Mouse (Mus musculus): ENCODE data around the gene Sorcs2. TPM values are rescaled to one million over a fixed set of nuclear protein-coding genes. Genes with fewer than 3 reads are reported as not detected.

Gene Sorcs2
- total and polyA plus RNA-seq, 2 experiments: 0.09 to 0.12 TPM

DNA sequence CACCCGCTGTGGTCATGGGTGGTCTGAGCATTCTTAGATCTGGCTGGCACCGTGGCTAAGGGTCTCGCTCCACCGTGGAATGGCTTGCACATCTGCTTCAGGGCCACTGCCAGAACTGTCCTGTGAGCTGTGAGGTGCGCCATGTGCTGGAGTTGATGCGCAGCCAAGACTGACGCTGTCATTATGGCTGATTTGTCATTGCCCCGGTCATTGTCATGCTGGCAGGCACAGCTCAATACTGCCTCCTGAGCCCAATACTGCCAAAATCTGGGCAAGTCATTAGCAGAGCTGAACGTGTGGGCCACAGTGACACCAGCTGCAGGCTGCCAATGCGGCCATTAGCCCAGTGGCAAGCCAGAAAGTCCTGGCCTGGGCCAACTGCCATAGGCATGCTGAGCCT is 390.3 kb downstream of the Sorcs2 start:
- no peak overlapping the region for H3K9ac ChIP-seq (ENCODE audit: low read depth, low read length)
- TF ChIP-seq CTCF (IDR thresholded peaks at IDR 0.05; ENCODE audit: low read depth, low read length) (no peak), POLR2A (IDR thresholded peaks at IDR 0.05; ENCODE audit: extremely low read depth, insufficient read depth, low read length) (no peak)
- H3K27me3 ChIP-seq (ENCODE audit: control insufficient read depth, insufficient read depth, low read length): no peaks in the 10 kb centered on the region
- 87% methylated on average over 10 of the region's 10 CpGs for WGBS
- H3K4me1 ChIP-seq (ENCODE audit: control insufficient read depth, insufficient read depth, low read length): no peaks in the 10 kb centered on the region
- no peaks in the 10 kb centered on the region for H3K36me3 ChIP-seq (ENCODE audit: control insufficient read depth, insufficient read depth, low read length)
- H3K4me3 ChIP-seq (ENCODE audit: insufficient read depth, low read depth, low read length): no peak overlapping the region
- no peaks in the 10 kb centered on the region for H3K79me2 ChIP-seq (ENCODE audit: control insufficient read depth, insufficient read depth, low read length)
- no peak for DNase-seq (ENCODE audit: extremely low read depth, low read depth, low spot score)
- no peak overlapping the region for H3K27ac ChIP-seq (replicated peaks; ENCODE audit: insufficient read depth, low read depth, low read length)

DNA sequence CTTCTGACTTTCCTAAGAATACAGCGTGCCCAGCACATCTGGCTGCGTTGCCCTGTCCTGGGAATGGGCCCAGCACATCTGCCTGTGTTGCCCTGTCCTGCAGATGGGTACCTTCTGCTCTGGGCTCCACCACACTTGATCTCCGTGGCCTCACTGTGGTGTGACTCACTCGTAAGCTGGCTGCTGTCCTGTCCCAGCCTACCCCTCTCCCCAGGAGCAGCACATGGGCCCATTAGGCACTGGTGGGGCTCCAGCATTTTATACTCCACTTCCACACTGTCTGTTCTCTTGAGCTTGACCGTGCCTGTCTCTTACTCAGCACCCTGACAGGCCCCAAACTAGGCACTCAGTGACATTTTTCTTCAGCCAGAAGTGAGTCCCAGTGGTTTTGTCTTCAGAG is 391.4 kb downstream of the Sorcs2 start:
- Histone ChIP-seq H3K4me3 (ENCODE audit: insufficient read depth, low read depth, low read length) (no peak overlapping the region), H3K27me3 (ENCODE audit: control insufficient read depth, insufficient read depth, low read length) (no peaks in the 10 kb centered on the region), H3K79me2 (ENCODE audit: control insufficient read depth, insufficient read depth, low read length) (no peaks in the 10 kb centered on the region), H3K4me1 (ENCODE audit: control insufficient read depth, insufficient read depth, low read length) (no peaks in the 10 kb centered on the region), H3K27ac (replicated peaks; ENCODE audit: insufficient read depth, low read depth, low read length) (no peak overlapping the region), H3K9ac (ENCODE audit: low read depth, low read length) (no peak overlapping the region), H3K36me3 (ENCODE audit: control insufficient read depth, insufficient read depth, low read length) (no peaks in the 10 kb centered on the region)
- TF ChIP-seq POLR2A (IDR thresholded peaks at IDR 0.05; ENCODE audit: extremely low read depth, insufficient read depth, low read length): no peak
- DNase-seq (ENCODE audit: extremely low read depth, low read depth, low spot score): no peak
- 75% methylated on average over 5 of the region's 5 CpGs for WGBS

DNA sequence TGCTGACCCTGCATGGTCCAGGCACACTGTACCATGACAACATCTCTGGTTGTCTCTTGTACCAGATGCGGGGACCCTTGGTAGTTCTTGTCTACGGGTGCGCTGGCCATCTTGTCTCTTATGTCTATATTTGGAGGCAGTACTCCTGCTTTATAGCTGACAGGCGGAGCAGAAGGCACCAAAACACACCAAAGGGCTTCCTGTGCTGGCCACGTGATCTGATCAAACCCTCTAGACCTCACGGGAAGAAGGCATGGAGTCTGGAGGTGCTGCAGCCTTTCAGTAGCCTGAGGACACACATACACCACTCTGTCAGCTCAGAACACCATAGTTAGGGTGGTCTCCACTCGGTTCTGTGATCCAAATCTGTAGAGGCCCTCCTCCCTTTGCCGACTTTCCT is 391.8 kb downstream of the Sorcs2 start:
- no peak overlapping the region for H3K4me3 ChIP-seq (ENCODE audit: insufficient read depth, low read depth, low read length)
- no peak overlapping the region for H3K9ac ChIP-seq (ENCODE audit: low read depth, low read length)
- H3K27me3 ChIP-seq (ENCODE audit: control insufficient read depth, insufficient read depth, low read length): no peaks in the 10 kb centered on the region
- DNase-seq (ENCODE audit: extremely low read depth, low read depth, low spot score): no peak
- H3K79me2 ChIP-seq (ENCODE audit: control insufficient read depth, insufficient read depth, low read length): no peaks in the 10 kb centered on the region
- TF ChIP-seq CTCF (IDR thresholded peaks at IDR 0.05; ENCODE audit: low read depth, low read length) (no peak), POLR2A (IDR thresholded peaks at IDR 0.05; ENCODE audit: extremely low read depth, insufficient read depth, low read length) (no peak)
- H3K27ac ChIP-seq (replicated peaks; ENCODE audit: insufficient read depth, low read depth, low read length): no peak overlapping the region
- H3K4me1 ChIP-seq (ENCODE audit: control insufficient read depth, insufficient read depth, low read length): no peaks in the 10 kb centered on the region
- 63% methylated on average over 8 of the region's 8 CpGs for WGBS
- no peaks in the 10 kb centered on the region for H3K36me3 ChIP-seq (ENCODE audit: control insufficient read depth, insufficient read depth, low read length)

DNA sequence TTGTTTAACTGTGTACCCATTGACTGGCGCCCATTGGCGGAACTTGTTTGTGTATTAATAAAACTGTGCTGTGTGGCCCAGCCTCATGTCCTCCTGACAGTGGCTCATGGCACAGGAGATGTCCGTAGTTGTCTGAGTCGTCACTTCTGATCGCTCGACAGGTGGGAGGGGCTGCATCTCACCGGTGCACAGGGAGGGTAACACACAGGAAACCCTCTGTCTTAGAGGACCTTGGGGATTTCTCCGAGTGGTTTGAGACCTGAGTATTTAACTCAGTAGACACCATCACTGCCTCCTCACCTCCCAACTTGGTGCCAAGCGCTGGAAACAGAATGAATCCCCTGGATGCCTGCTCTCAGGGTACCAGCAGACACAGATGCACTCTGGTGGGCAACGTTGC is 394.1 kb downstream of the Sorcs2 start:
- 78% methylated on average over 10 of the region's 10 CpGs for WGBS
- no peaks in the 10 kb centered on the region for H3K79me2 ChIP-seq (ENCODE audit: control insufficient read depth, insufficient read depth, low read length)
- TF ChIP-seq POLR2A (IDR thresholded peaks at IDR 0.05; ENCODE audit: extremely low read depth, insufficient read depth, low read length): no peak
- no peak for TF ChIP-seq CTCF (IDR thresholded peaks at IDR 0.05; ENCODE audit: low read depth, low read length)

DNA sequence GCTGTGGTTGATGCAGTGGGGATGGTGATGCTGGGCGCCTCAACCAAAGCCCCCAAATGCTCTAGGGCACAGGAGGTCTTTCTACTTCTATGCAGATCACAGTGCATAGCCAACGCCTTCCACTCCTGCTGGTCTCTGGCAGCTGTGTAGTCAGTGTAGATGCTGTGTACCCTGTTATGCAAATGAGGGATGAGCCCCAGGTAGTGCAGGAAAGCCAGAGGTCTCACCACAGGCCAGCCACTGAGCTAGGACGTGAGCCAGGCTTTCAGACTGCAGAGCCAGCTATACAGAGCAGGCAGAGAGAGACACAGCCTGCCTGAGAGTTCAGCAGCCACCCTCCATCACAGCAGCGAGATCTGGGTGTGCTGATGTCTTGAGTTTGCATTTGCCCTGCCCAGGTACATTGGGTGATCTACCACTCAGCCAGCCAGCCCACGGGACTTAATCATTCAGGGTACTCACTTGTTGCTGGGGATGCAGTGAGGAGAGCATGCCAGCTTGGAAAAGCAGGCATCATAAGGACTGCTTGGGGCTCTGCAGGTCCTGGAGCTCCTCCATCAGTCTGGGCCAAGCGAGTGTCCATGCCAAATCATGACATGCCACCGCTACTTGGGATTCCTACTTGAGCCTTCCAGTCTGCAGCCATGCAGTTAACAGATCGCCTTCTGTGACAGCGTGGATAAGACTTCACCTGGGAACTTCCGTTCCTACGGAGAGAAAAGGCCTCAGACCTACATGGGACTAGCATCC is 407.8 kb downstream of the Sorcs2 start:
- DNase-seq (ENCODE audit: extremely low read depth, low read depth, low spot score): no peak
- H3K27ac ChIP-seq (replicated peaks; ENCODE audit: insufficient read depth, low read depth, low read length): no peak overlapping the region
- TF ChIP-seq POLR2A (IDR thresholded peaks at IDR 0.05; ENCODE audit: extremely low read depth, insufficient read depth, low read length) (no peak), CTCF (IDR thresholded peaks at IDR 0.05; ENCODE audit: low read depth, low read length) (no peak)
- H3K9ac ChIP-seq (ENCODE audit: low read depth, low read length): no peak overlapping the region
- H3K79me2 ChIP-seq (ENCODE audit: control insufficient read depth, insufficient read depth, low read length): no peaks in the 10 kb centered on the region
- 85% methylated on average over 11 of the region's 11 CpGs for WGBS
- no peaks in the 10 kb centered on the region for H3K27me3 ChIP-seq (ENCODE audit: control insufficient read depth, insufficient read depth, low read length)
- H3K4me3 ChIP-seq (ENCODE audit: insufficient read depth, low read depth, low read length): no peak overlapping the region
- H3K4me1 ChIP-seq (ENCODE audit: control insufficient read depth, insufficient read depth, low read length): no peaks in the 10 kb centered on the region
- H3K36me3 ChIP-seq (ENCODE audit: control insufficient read depth, insufficient read depth, low read length): no peaks in the 10 kb centered on the region

More for the DNA sequence above, 394.1 kb downstream of the Sorcs2 start:
- Histone ChIP-seq H3K27ac (replicated peaks; ENCODE audit: insufficient read depth, low read depth, low read length) (no peak overlapping the region), H3K4me1 (ENCODE audit: control insufficient read depth, insufficient read depth, low read length) (no peaks in the 10 kb centered on the region), H3K27me3 (ENCODE audit: control insufficient read depth, insufficient read depth, low read length) (no peaks in the 10 kb centered on the region), H3K4me3 (ENCODE audit: insufficient read depth, low read depth, low read length) (no peak overlapping the region), H3K36me3 (ENCODE audit: control insufficient read depth, insufficient read depth, low read length) (no peaks in the 10 kb centered on the region), H3K9ac (ENCODE audit: low read depth, low read length) (no peak overlapping the region)
- no peak for DNase-seq (ENCODE audit: extremely low read depth, low read depth, low spot score)

DNA sequence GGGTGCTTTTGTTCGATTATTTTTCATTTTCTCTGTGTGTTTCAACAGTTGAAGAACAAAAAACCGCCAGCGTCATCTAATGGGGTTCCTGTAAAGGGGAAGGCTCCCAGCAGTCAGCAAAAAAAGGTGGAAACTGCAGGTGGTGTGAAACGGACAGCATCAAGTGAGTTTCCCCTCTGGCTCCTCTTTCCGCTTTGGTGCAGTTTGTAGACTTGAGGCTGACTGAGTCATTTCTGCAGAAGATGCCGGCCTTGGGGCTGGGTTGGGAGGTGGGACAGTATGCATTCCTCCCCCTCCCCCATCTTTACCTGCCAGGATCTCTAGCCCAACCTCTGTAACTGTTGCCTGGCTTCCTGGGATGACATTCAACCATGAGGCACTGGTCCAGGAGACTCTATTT is 408.4 kb downstream of the Sorcs2 start:
- Histone ChIP-seq H3K36me3 (ENCODE audit: control insufficient read depth, insufficient read depth, low read length) (no peaks in the 10 kb centered on the region), H3K4me3 (ENCODE audit: insufficient read depth, low read depth, low read length) (no peak overlapping the region), H3K9ac (ENCODE audit: low read depth, low read length) (no peak overlapping the region), H3K27me3 (ENCODE audit: control insufficient read depth, insufficient read depth, low read length) (no peaks in the 10 kb centered on the region), H3K27ac (replicated peaks; ENCODE audit: insufficient read depth, low read depth, low read length) (no peak overlapping the region), H3K79me2 (ENCODE audit: control insufficient read depth, insufficient read depth, low read length) (no peaks in the 10 kb centered on the region), H3K4me1 (ENCODE audit: control insufficient read depth, insufficient read depth, low read length) (no peaks in the 10 kb centered on the region)
- DNase-seq (ENCODE audit: extremely low read depth, low read depth, low spot score): no peak
- TF ChIP-seq CTCF (IDR thresholded peaks at IDR 0.05; ENCODE audit: low read depth, low read length) (no peak), POLR2A (IDR thresholded peaks at IDR 0.05; ENCODE audit: extremely low read depth, insufficient read depth, low read length) (no peak)
- WGBS: 85% methylated on average over 6 of the region's 6 CpGs

Measured in liver, adult 2 months (tissue).